Mouse (Mus musculus) thymus, postnatal 4 days (tissue): ENCODE results near the gene Gm30083.

Experiments used
- DNase-seq: peaks from one replicate; pipeline ENCODE4 v3.0.0; 2021

Gm30083 gene

GRCm38 (mm10) chr14:33958186-33958585 lies 56.8 kb downstream of the Gm30083 start:
- no peak for DNase-seq

- no peak for DNase-seq
Measured at GRCm38 (mm10) chr14:33956055-33956454, 58.9 kb downstream of the Gm30083 start.

- no peak for DNase-seq
Measured at GRCm38 (mm10) chr14:33953761-33954160, 61.2 kb downstream of the Gm30083 start, which contains the start of gene Rbp3. Rbp3 (plus strand) TSS chr14:33954003.

- no peak for DNase-seq
Measured at GRCm38 (mm10) chr14:33952233-33952981, 62.6 kb downstream of the Gm30083 start.

- no peak for DNase-seq
Measured at GRCm38 (mm10) chr14:33946125-33946524, 68.9 kb downstream of the Gm30083 start.

GRCm38 (mm10) chr14:33942222-33942621 lies 72.8 kb downstream of the Gm30083 start:
- no peak for DNase-seq

GRCm38 (mm10) chr14:33940739-33941138 lies 74.2 kb downstream of the Gm30083 start, which contains the start of gene Gdf2:
Gdf2 (plus strand) TSS chr14:33941039.
- no peak for DNase-seq

- DNase-seq, result peak; percentile 63
Measured at GRCm38 (mm10) chr14:33939117-33939516, 75.9 kb downstream of the Gm30083 start.
